Mouse (Mus musculus): ENCODE measurements around the gene Mlph.

GRCm38 (mm10) chr1:90914948-90915569 is at the start of gene Mlph:
- TF ChIP-seq EP300 (IDR thresholded peaks at IDR 0.05; ENCODE audit: low read depth) = no peak
- TF ChIP-seq CTCF (IDR thresholded peaks at IDR 0.05; ENCODE audit: low read depth) = no peak
